Mouse (Mus musculus): ENCODE results near the gene Gm20388. TPM values are rescaled to one million over a fixed set of nuclear protein-coding genes. Genes with fewer than 3 reads are reported as not detected.

The Gm20388 gene
- polyA plus RNA-seq, 1 experiment from 2014 or later, result 12.4 TPM

- WGBS, result 2% methylated on average over 17 of the region's 17 CpGs
- Histone ChIP-seq H3K27me3 (replicated peaks; ENCODE audit: control insufficient read depth, insufficient read depth, low read length) (no peaks in the 10 kb centered on the region; the same call in 1 of the 2 replicates), H3K36me3 (ENCODE audit: control insufficient read depth, insufficient read depth, low read length) (no peaks in the 10 kb centered on the region), H3K4me2 (ENCODE audit: low read length) (peak overlapping the region; percentile 27), H3K27ac (ENCODE audit: low read depth, low read length) (peak overlapping the region; percentile 80), H3K9me3 (ENCODE audit: control insufficient read depth, low read length) (no peaks in the 10 kb centered on the region), H3K9ac (ENCODE audit: low read depth, low read length) (peak overlapping the region; percentile 49), H3K4me1 (ENCODE audit: control insufficient read depth, insufficient read depth, low read depth, low read length) (peaks cover 26% of the 10 kb centered on the region), H3K4me3 (ENCODE audit: low read length) (no peak overlapping the region)
- ATAC-seq, result peak; percentile 32
These were observed 424.8 kb downstream of the Gm20388 start for GRCm38 (mm10) chr8:120335262-120336086.

- peak overlapping the region; percentile 27; the same call in 1 of the 2 replicates for H3K4me2 ChIP-seq (ENCODE audit: low read length)
These were observed 425.4 kb downstream of the Gm20388 start for GRCm38 (mm10) chr8:120336087-120336380.

GRCm38 (mm10) chr8:120336909-120337555 is 426.4 kb downstream of the Gm20388 start:
- no peak overlapping the region for H3K4me3 ChIP-seq (ENCODE audit: low read length)
- no peak overlapping the region for H3K9ac ChIP-seq (ENCODE audit: low read depth, low read length)
- H3K4me1 ChIP-seq (ENCODE audit: control insufficient read depth, insufficient read depth, low read depth, low read length), result peaks cover 30% of the 10 kb centered on the region
- H3K27me3 ChIP-seq (replicated peaks; ENCODE audit: control insufficient read depth, insufficient read depth, low read length), result no peaks in the 10 kb centered on the region
- 54% methylated on average over 5 of the region's 5 CpGs for WGBS
- no peak for ATAC-seq
- no peaks in the 10 kb centered on the region for H3K36me3 ChIP-seq (ENCODE audit: control insufficient read depth, insufficient read depth, low read length)
- no peaks in the 10 kb centered on the region for H3K9me3 ChIP-seq (ENCODE audit: control insufficient read depth, low read length)
- no peak overlapping the region for H3K27ac ChIP-seq (ENCODE audit: low read depth, low read length)
- no peak overlapping the region for H3K4me2 ChIP-seq (ENCODE audit: low read length)

More at GRCm38 (mm10) chr8:120336087-120336380, 425.4 kb downstream of the Gm20388 start:
- Histone ChIP-seq H3K9me3 (ENCODE audit: control insufficient read depth, low read length) (no peaks in the 10 kb centered on the region), H3K36me3 (ENCODE audit: control insufficient read depth, insufficient read depth, low read length) (no peaks in the 10 kb centered on the region), H3K27me3 (replicated peaks; ENCODE audit: control insufficient read depth, insufficient read depth, low read length) (no peaks in the 10 kb centered on the region), H3K4me1 (ENCODE audit: control insufficient read depth, insufficient read depth, low read depth, low read length) (peaks cover 26% of the 10 kb centered on the region), H3K4me3 (ENCODE audit: low read length) (no peak overlapping the region), H3K9ac (ENCODE audit: low read depth, low read length) (peak overlapping the region; percentile 49; the same call in 1 of the 2 replicates), H3K27ac (ENCODE audit: low read depth, low read length) (no peak overlapping the region; the same call in 1 of the 2 replicates)
- ATAC-seq, result 0 out of 2 replicates have a peak, but pooled peaks have one; percentile 7
- 2% methylated on average over 9 of the region's 9 CpGs for WGBS

GRCm38 (mm10) chr8:120337627-120338026 is 427.0 kb downstream of the Gm20388 start:
- ATAC-seq, result no peak
- WGBS, result 42% methylated on average over 5 of the region's 5 CpGs
- H3K27me3 ChIP-seq (replicated peaks; ENCODE audit: control insufficient read depth, insufficient read depth, low read length), result no peaks in the 10 kb centered on the region
- H3K4me2 ChIP-seq (ENCODE audit: low read length), result no peak overlapping the region
- no peak overlapping the region for H3K4me3 ChIP-seq (ENCODE audit: low read length)
- no peak overlapping the region for H3K27ac ChIP-seq (ENCODE audit: low read depth, low read length)
- peaks cover 30% of the 10 kb centered on the region for H3K4me1 ChIP-seq (ENCODE audit: control insufficient read depth, insufficient read depth, low read depth, low read length)
- no peaks in the 10 kb centered on the region for H3K9me3 ChIP-seq (ENCODE audit: control insufficient read depth, low read length)
- H3K9ac ChIP-seq (ENCODE audit: low read depth, low read length), result no peak overlapping the region
- H3K36me3 ChIP-seq (ENCODE audit: control insufficient read depth, insufficient read depth, low read length), result no peaks in the 10 kb centered on the region

- Histone ChIP-seq H3K4me3 (ENCODE audit: low read length) (no peak overlapping the region), H3K4me1 (ENCODE audit: control insufficient read depth, insufficient read depth, low read depth, low read length) (peaks cover 38% of the 10 kb centered on the region), H3K4me2 (ENCODE audit: low read length) (no peak overlapping the region), H3K9me3 (ENCODE audit: control insufficient read depth, low read length) (no peaks in the 10 kb centered on the region), H3K27me3 (replicated peaks; ENCODE audit: control insufficient read depth, insufficient read depth, low read length) (no peaks in the 10 kb centered on the region), H3K36me3 (ENCODE audit: control insufficient read depth, insufficient read depth, low read length) (no peaks in the 10 kb centered on the region), H3K9ac (ENCODE audit: low read depth, low read length) (no peak overlapping the region), H3K27ac (ENCODE audit: low read depth, low read length) (no peak overlapping the region)
- WGBS, result 95% methylated on average over 7 of the region's 7 CpGs
- ATAC-seq, result no peak
These were observed 428.0 kb downstream of the Gm20388 start for GRCm38 (mm10) chr8:120338678-120339077.

DNA sequence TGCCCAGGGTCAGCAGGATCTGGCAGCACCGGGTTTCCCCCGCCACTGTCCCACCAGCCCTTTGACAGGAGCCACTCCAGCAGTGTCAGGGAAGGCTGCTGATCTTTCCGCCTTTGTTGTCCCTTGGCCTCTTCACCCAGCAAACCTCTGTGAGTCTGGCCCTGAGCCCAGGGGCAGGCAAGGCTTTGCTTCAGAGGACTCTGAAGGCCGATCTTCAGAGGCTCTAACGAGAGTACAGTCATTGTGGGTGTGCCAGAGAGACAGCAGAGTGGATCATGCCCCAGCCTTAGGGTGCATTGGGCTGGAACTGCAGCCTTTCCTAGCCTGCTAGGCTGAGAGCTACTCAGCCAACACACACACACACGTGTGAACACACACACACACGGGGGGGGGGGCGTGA is 429.1 kb downstream of the Gm20388 start:
- no peak for ATAC-seq

DNA sequence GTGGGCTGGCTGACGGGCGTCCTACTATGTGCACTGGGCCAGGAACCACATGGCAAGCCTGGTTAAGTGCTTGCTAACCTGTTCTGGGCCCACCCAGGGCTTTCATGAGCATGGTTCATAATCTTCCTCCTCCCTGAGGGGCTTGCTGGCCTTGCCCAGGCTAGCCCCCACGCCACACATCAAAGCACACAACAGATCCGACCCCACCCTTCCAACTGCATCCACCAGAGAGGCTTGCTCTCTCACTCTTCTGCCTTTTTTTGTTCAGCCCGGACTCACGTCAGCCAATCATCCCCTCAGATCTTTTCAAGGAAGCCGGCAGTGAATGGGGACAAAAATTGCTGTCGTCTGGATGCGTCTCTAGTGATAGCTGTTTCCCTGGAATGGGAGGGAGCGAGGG is 430.5 kb downstream of the Gm20388 start:
- H3K36me3 ChIP-seq (ENCODE audit: control insufficient read depth, insufficient read depth, low read length), result no peaks in the 10 kb centered on the region
- no peak overlapping the region for H3K4me3 ChIP-seq (ENCODE audit: low read length)
- H3K9me3 ChIP-seq (ENCODE audit: control insufficient read depth, low read length), result no peaks in the 10 kb centered on the region
- WGBS, result 52% methylated on average over 10 of the region's 10 CpGs
- peaks cover 37% of the 10 kb centered on the region for H3K4me1 ChIP-seq (ENCODE audit: control insufficient read depth, insufficient read depth, low read depth, low read length)
- ATAC-seq, result no peak
- no peak overlapping the region; the same call in 1 of the 2 replicates for H3K9ac ChIP-seq (ENCODE audit: low read depth, low read length)
- no peak overlapping the region for H3K4me2 ChIP-seq (ENCODE audit: low read length)
- H3K27me3 ChIP-seq (replicated peaks; ENCODE audit: control insufficient read depth, insufficient read depth, low read length), result no peaks in the 10 kb centered on the region
- no peak overlapping the region for H3K27ac ChIP-seq (ENCODE audit: low read depth, low read length)

More for the DNA sequence above, 429.1 kb downstream of the Gm20388 start:
- Histone ChIP-seq H3K4me1 (ENCODE audit: control insufficient read depth, insufficient read depth, low read depth, low read length) (peaks cover 45% of the 10 kb centered on the region), H3K36me3 (ENCODE audit: control insufficient read depth, insufficient read depth, low read length) (no peaks in the 10 kb centered on the region), H3K9ac (ENCODE audit: low read depth, low read length) (no peak overlapping the region), H3K4me3 (ENCODE audit: low read length) (no peak overlapping the region), H3K27ac (ENCODE audit: low read depth, low read length) (0 out of 2 replicates have a peak overlapping the region, but pooled peaks have one; percentile 23), H3K27me3 (replicated peaks; ENCODE audit: control insufficient read depth, insufficient read depth, low read length) (no peaks in the 10 kb centered on the region), H3K4me2 (ENCODE audit: low read length) (no peak overlapping the region), H3K9me3 (ENCODE audit: control insufficient read depth, low read length) (no peaks in the 10 kb centered on the region)
- 47% methylated on average over 7 of the region's 8 CpGs for WGBS

DNA sequence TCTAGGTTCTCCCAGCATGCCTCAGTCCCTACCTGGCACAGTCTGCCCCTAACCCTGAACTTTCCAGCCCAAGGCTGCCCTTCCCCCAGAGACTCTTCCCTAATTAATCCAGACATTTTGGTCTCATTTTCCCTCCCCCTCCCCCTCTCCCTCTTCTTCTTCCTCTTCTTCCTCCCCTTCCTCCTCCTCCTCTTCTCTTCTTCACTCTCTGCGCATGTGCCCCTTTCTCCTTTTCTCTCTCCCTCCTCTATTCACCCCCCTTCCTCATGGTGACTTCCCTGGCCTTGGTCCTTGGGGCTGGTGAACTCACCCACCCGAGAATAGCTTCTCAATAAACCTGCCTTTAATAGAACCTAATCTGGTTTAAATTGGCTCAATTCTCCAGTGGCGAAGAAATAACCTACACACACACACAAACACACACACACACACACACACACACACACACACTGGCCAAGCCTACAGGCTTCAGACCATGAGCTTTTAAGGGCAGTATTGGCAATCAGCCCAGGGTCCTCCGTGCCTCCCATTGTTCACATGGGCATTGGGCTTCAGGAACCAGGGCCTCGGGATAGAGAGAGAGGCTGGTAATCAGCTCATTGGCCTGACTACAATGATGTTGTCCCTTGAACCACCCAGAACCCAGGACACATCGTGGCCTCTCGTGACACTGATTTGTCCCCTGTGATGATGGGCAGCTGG is 432.4 kb downstream of the Gm20388 start:
- no peak overlapping the region for H3K4me3 ChIP-seq (ENCODE audit: low read length)
- H3K4me1 ChIP-seq (ENCODE audit: control insufficient read depth, insufficient read depth, low read depth, low read length), result peaks cover 51% of the 10 kb centered on the region
- H3K27me3 ChIP-seq (replicated peaks; ENCODE audit: control insufficient read depth, insufficient read depth, low read length), result no peaks in the 10 kb centered on the region
- no peak overlapping the region for H3K4me2 ChIP-seq (ENCODE audit: low read length)
- ATAC-seq, result no peak
- peak overlapping the region; percentile 45; the same call in 1 of the 2 replicates for H3K9ac ChIP-seq (ENCODE audit: low read depth, low read length)
- 32% methylated on average over 7 of the region's 7 CpGs for WGBS
- H3K27ac ChIP-seq (ENCODE audit: low read depth, low read length), result no peak overlapping the region
- H3K9me3 ChIP-seq (ENCODE audit: control insufficient read depth, low read length), result no peaks in the 10 kb centered on the region
- no peaks in the 10 kb centered on the region for H3K36me3 ChIP-seq (ENCODE audit: control insufficient read depth, insufficient read depth, low read length)

- no peak for ATAC-seq
- no peaks in the 10 kb centered on the region for H3K27me3 ChIP-seq (replicated peaks; ENCODE audit: control insufficient read depth, insufficient read depth, low read length)
- no peak overlapping the region for H3K4me2 ChIP-seq (ENCODE audit: low read length)
- H3K4me1 ChIP-seq (ENCODE audit: control insufficient read depth, insufficient read depth, low read depth, low read length), result peaks cover 57% of the 10 kb centered on the region
- no peaks in the 10 kb centered on the region for H3K9me3 ChIP-seq (ENCODE audit: control insufficient read depth, low read length)
- H3K27ac ChIP-seq (ENCODE audit: low read depth, low read length), result no peak overlapping the region; the same call in 1 of the 2 replicates
- 29% methylated on average over 12 of the region's 12 CpGs for WGBS
- H3K36me3 ChIP-seq (ENCODE audit: control insufficient read depth, insufficient read depth, low read length), result no peaks in the 10 kb centered on the region
- no peak overlapping the region for H3K4me3 ChIP-seq (ENCODE audit: low read length)
- H3K9ac ChIP-seq (ENCODE audit: low read depth, low read length), result peak overlapping the region; percentile 45; the same call in 1 of the 2 replicates
These were observed 432.9 kb downstream of the Gm20388 start for GRCm38 (mm10) chr8:120343582-120343981.
